Mouse (Mus musculus) E14TG2a.4 (cell line): ENCODE measurements around the gene Chst13.

Source experiments
- CTCF ChIP-seq: conservative IDR thresholded peaks from 2 replicates; pipeline ENCODE4 v1.5.1; 2014; ENCODE audit warnings: low read length
- NANOG ChIP-seq: IDR thresholded peaks from 2 replicates; pipeline ENCODE4 v1.6.1; 2014; ENCODE audit warnings: borderline replicate concordance, low read length, mixed read lengths

- no peak for TF ChIP-seq CTCF
- TF ChIP-seq NANOG = no peak
These were observed 49.7 kb upstream of the Chst13 start for GRCm38 (mm10) chr6:90374647-90375046.
